Mouse (Mus musculus) heart, adult 9 months (tissue): ENCODE data around the gene Sbpl.
A peak's percentile ranks its signal among the peaks of the same experiment; 100 is the strongest.
"Not testable (repeated sequence)": the region's sequence is repeated elsewhere in the genome, so short reads cannot be mapped to it uniquely, and the experiment has no call there.

Experiments used
- DNase-seq, 2 experiments: peaks; one replicate each; pipeline ENCODE4 v3.0.0; 2022; ENCODE audit warnings: low spot score in 2 of 2

Gene Sbpl

GRCm38 (mm10) chr17:23961573-23962122, 6.6 kb upstream of the Sbpl start:
- DNase-seq, result no peak

- DNase-seq, result peak; percentile 55 to 74
These were observed 5.1 kb upstream of the Sbpl start for GRCm38 (mm10) chr17:23960084-23960738.

GRCm38 (mm10) chr17:23950828-23951227, 4.2 kb downstream of the Sbpl start:
- DNase-seq, result not testable (repeated sequence)

- DNase-seq, result no peak
These were observed 6.0 kb downstream of the Sbpl start for GRCm38 (mm10) chr17:23949068-23949467.

GRCm38 (mm10) chr17:23947486-23947885, 7.6 kb downstream of the Sbpl start:
- not testable (repeated sequence) for DNase-seq

GRCm38 (mm10) chr17:23941372-23941771, 13.7 kb downstream of the Sbpl start, which contains the start of gene Sbp:
TSS of gene Sbp (plus strand) at chr17:23941672.
- no peak for DNase-seq

GRCm38 (mm10) chr17:23931157-23931556, 23.9 kb downstream of the Sbpl start:
- no peak for DNase-seq

- peak; percentile 69 to 70 for DNase-seq
These were observed 30.0 kb downstream of the Sbpl start for GRCm38 (mm10) chr17:23925090-23925493.

GRCm38 (mm10) chr17:23924531-23925007, 30.5 kb downstream of the Sbpl start:
- DNase-seq, result peak; percentile 95 to 96

GRCm38 (mm10) chr17:23917158-23917557, 37.9 kb downstream of the Sbpl start, which contains the start of gene Dcpp3:
TSS of gene Dcpp3 (plus strand) at chr17:23917458.
- not testable (repeated sequence) for DNase-seq
